Mouse (Mus musculus) neural tube, embryonic 12.5 days (tissue): ENCODE data around the gene Lrrn4. TPM values are rescaled to one million over a fixed set of nuclear protein-coding genes. Genes with fewer than 3 reads are reported as not detected.

Experiments
- ATAC-seq: fragments of 200-750 bp; cut with Nextera tagmentation; 2 replicates; pipeline ENCODE4 v1.8.0; 2017; ENCODE audit warnings: low read depth, mild to moderate bottlenecking, moderate TSS enrichment, moderate library complexity; ENCODE audit not compliant: low FRiP score
- H3K27ac ChIP-seq: fragments of 300-500 bp; sonication (generic); 2 replicates; pipeline ENCODE4 v1.5.1; 2016
- H3K27me3 ChIP-seq: fragments of 300-500 bp; sonication (generic); replicated peaks from 2 replicates; pipeline ENCODE4 v1.6.1; 2016; ENCODE audit warnings: mild to moderate bottlenecking
- H3K36me3 ChIP-seq: fragments of 300-500 bp; sonication (generic); 2 replicates; pipeline ENCODE4 v1.6.1; 2016; ENCODE audit warnings: mild to moderate bottlenecking
- H3K4me1 ChIP-seq: fragments of 300-500 bp; sonication (generic); 2 replicates; pipeline ENCODE4 v1.6.1; 2016
- H3K4me2 ChIP-seq: fragments of 300-500 bp; sonication (generic); replicated peaks from 2 replicates; pipeline ENCODE4 v1.6.1; 2016; ENCODE audit warnings: mild to moderate bottlenecking
- H3K4me3 ChIP-seq: fragments of 300-500 bp; sonication (generic); 2 replicates; pipeline ENCODE4 v1.5.1; 2016
- H3K9ac ChIP-seq: fragments of 300-500 bp; sonication (generic); 2 replicates; pipeline ENCODE4 v1.6.1; 2016; ENCODE audit warnings: mild to moderate bottlenecking
- H3K9me3 ChIP-seq: fragments of 300-500 bp; sonication (generic); 2 replicates; pipeline ENCODE4 v1.6.1; 2016; ENCODE audit warnings: mild to moderate bottlenecking
- WGBS: fragments of 180-500 bp; shearing (Covaris S2); methylation state at CpG from one replicate; pipeline ENCODE4 v1.1.7; 2016; 5-methylcytosine and 5-hydroxymethylcytosine counted together
- polyA plus RNA-seq: library from polyadenylated mRNA; unstranded; fragments of >200 nt; fragmentation: Nextera tagmentation; extraction: Ambion mirVana; gene quantifications from 2 replicates; pipeline ENCODE4 v1.2.1, GENCODE M21; 2016

Gene Lrrn4
- polyA plus RNA-seq, 1 experiment from 2014 or later, result 0.05 TPM

- Histone ChIP-seq H3K4me1 (no peaks in the 10 kb centered on the region), H3K9ac (no peak overlapping the region), H3K36me3 (no peaks in the 10 kb centered on the region), H3K27ac (no peak overlapping the region), H3K9me3 (no peaks in the 10 kb centered on the region), H3K4me2 (no peak overlapping the region), H3K27me3 (no peaks in the 10 kb centered on the region), H3K4me3 (no peak overlapping the region)
- WGBS, result 84% methylated on average over 1 of the region's 1 CpGs
- ATAC-seq, result no peak
Observed at GRCm38 (mm10) chr2:132900596-132900995, 19.9 kb upstream of the Lrrn4 start.

GRCm38 (mm10) chr2:132898211-132898610 is 17.5 kb upstream of the Lrrn4 start:
- Histone ChIP-seq H3K4me1 (no peaks in the 10 kb centered on the region), H3K27ac (no peak overlapping the region), H3K4me3 (no peak overlapping the region), H3K9me3 (no peaks in the 10 kb centered on the region), H3K4me2 (no peak overlapping the region), H3K9ac (no peak overlapping the region), H3K36me3 (no peaks in the 10 kb centered on the region), H3K27me3 (no peaks in the 10 kb centered on the region)
- 55% methylated on average over 1 of the region's 1 CpGs for WGBS
- no peak for ATAC-seq

- Histone ChIP-seq H3K36me3 (no peaks in the 10 kb centered on the region), H3K4me1 (no peaks in the 10 kb centered on the region), H3K27ac (no peak overlapping the region), H3K27me3 (no peaks in the 10 kb centered on the region), H3K9ac (no peak overlapping the region), H3K4me2 (no peak overlapping the region), H3K9me3 (no peaks in the 10 kb centered on the region), H3K4me3 (no peak overlapping the region)
- ATAC-seq, result no peak
- 87% methylated on average over 5 of the region's 5 CpGs for WGBS
Observed at GRCm38 (mm10) chr2:132893826-132894225, 13.1 kb upstream of the Lrrn4 start.

- no peak for ATAC-seq
- Histone ChIP-seq H3K4me2 (no peak overlapping the region), H3K4me3 (no peak overlapping the region), H3K9ac (no peak overlapping the region), H3K4me1 (0 out of 2 replicates have a peak, but pooled peaks cover 6% of the 10 kb centered on the region), H3K36me3 (no peaks in the 10 kb centered on the region), H3K9me3 (no peaks in the 10 kb centered on the region), H3K27ac (no peak overlapping the region), H3K27me3 (peaks cover 14% of the 10 kb centered on the region; the same call in 1 of the 2 replicates)
- whole genome bisulfite sequencing, result 90% methylated on average over 7 of the region's 7 CpGs
Observed at GRCm38 (mm10) chr2:132885312-132885711, 4.6 kb upstream of the Lrrn4 start.

- Histone ChIP-seq H3K27me3 (peaks cover 23% of the 10 kb centered on the region), H3K4me3 (no peak overlapping the region), H3K27ac (no peak overlapping the region), H3K36me3 (no peaks in the 10 kb centered on the region), H3K4me1 (peaks cover 13% of the 10 kb centered on the region), H3K9ac (no peak overlapping the region), H3K9me3 (no peaks in the 10 kb centered on the region), H3K4me2 (no peak overlapping the region)
- WGBS, result 81% methylated on average over 8 of the region's 8 CpGs
- no peak for ATAC-seq
Observed at GRCm38 (mm10) chr2:132884303-132884967, 3.7 kb upstream of the Lrrn4 start.

- no peak overlapping the region for H3K27ac ChIP-seq
- H3K9me3 ChIP-seq, result no peaks in the 10 kb centered on the region
- peak overlapping the region; percentile 97 for H3K4me2 ChIP-seq
- H3K4me1 ChIP-seq, result peaks cover 22% of the 10 kb centered on the region
- H3K27me3 ChIP-seq, result peaks cover 45% of the 10 kb centered on the region
- peak; percentile 75 for ATAC-seq
- no peaks in the 10 kb centered on the region for H3K36me3 ChIP-seq
- H3K4me3 ChIP-seq, result peak overlapping the region; percentile 51
- H3K9ac ChIP-seq, result peak overlapping the region; percentile 22; the same call in 1 of the 2 replicates
- WGBS, result under 1% methylated on average over 58 of the region's 58 CpGs
Observed at GRCm38 (mm10) chr2:132879261-132880044, 1.2 kb downstream of the Lrrn4 start.

GRCm38 (mm10) chr2:132876991-132877390 is 3.7 kb downstream of the Lrrn4 start:
- no peak overlapping the region for H3K9ac ChIP-seq
- H3K27me3 ChIP-seq, result peaks cover 45% of the 10 kb centered on the region
- no peaks in the 10 kb centered on the region for H3K36me3 ChIP-seq
- H3K27ac ChIP-seq, result no peak overlapping the region
- no peak overlapping the region for H3K4me3 ChIP-seq
- H3K4me1 ChIP-seq, result peaks cover 22% of the 10 kb centered on the region
- 77% methylated on average over 1 of the region's 1 CpGs for WGBS
- ATAC-seq, result no peak
- H3K4me2 ChIP-seq, result no peak overlapping the region
- H3K9me3 ChIP-seq, result no peaks in the 10 kb centered on the region

- Histone ChIP-seq H3K4me2 (no peak overlapping the region), H3K9ac (no peak overlapping the region), H3K27me3 (peaks cover 16% of the 10 kb centered on the region), H3K36me3 (no peaks in the 10 kb centered on the region), H3K4me3 (no peak overlapping the region), H3K27ac (no peak overlapping the region), H3K9me3 (no peaks in the 10 kb centered on the region), H3K4me1 (peaks cover 2% of the 10 kb centered on the region; the same call in 1 of the 2 replicates)
- 92% methylated on average over 10 of the region's 10 CpGs for WGBS
- ATAC-seq, result no peak
Observed at GRCm38 (mm10) chr2:132873657-132874326, 6.9 kb downstream of the Lrrn4 start.

GRCm38 (mm10) chr2:132871663-132872062 is 9.0 kb downstream of the Lrrn4 start:
- peaks cover 5% of the 10 kb centered on the region; the same call in 1 of the 2 replicates for H3K27me3 ChIP-seq
- ATAC-seq, result no peak
- no peaks in the 10 kb centered on the region for H3K4me1 ChIP-seq
- H3K9ac ChIP-seq, result no peak overlapping the region
- peaks cover 6% of the 10 kb centered on the region for H3K36me3 ChIP-seq
- no peaks in the 10 kb centered on the region for H3K9me3 ChIP-seq
- no peak overlapping the region for H3K27ac ChIP-seq
- H3K4me2 ChIP-seq, result no peak overlapping the region
- 69% methylated on average over 3 of the region's 3 CpGs for WGBS
- no peak overlapping the region for H3K4me3 ChIP-seq

GRCm38 (mm10) chr2:132870286-132870685 is 10.4 kb downstream of the Lrrn4 start:
- Histone ChIP-seq H3K9me3 (no peaks in the 10 kb centered on the region), H3K36me3 (peaks cover 13% of the 10 kb centered on the region), H3K4me3 (no peak overlapping the region), H3K4me1 (no peaks in the 10 kb centered on the region), H3K27ac (no peak overlapping the region), H3K9ac (no peak overlapping the region), H3K27me3 (peaks cover 4% of the 10 kb centered on the region; the same call in 1 of the 2 replicates), H3K4me2 (no peak overlapping the region)
- 76% methylated on average over 4 of the region's 4 CpGs for WGBS
- ATAC-seq, result no peak

GRCm38 (mm10) chr2:132869682-132870081 is 11.0 kb downstream of the Lrrn4 start:
- ATAC-seq, result no peak

GRCm38 (mm10) chr2:132867521-132867920 is 13.2 kb downstream of the Lrrn4 start:
- no peak for ATAC-seq
- Histone ChIP-seq H3K36me3 (peaks cover 25% of the 10 kb centered on the region), H3K4me3 (no peak overlapping the region), H3K4me1 (no peaks in the 10 kb centered on the region), H3K9ac (no peak overlapping the region), H3K27me3 (no peaks in the 10 kb centered on the region), H3K4me2 (no peak overlapping the region), H3K27ac (no peak overlapping the region), H3K9me3 (no peaks in the 10 kb centered on the region)
- 80% methylated on average over 5 of the region's 5 CpGs for WGBS

More at GRCm38 (mm10) chr2:132869682-132870081, 11.0 kb downstream of the Lrrn4 start:
- H3K9ac ChIP-seq, result no peak overlapping the region
- no peaks in the 10 kb centered on the region for H3K4me1 ChIP-seq
- peaks cover 15% of the 10 kb centered on the region for H3K36me3 ChIP-seq
- H3K27me3 ChIP-seq, result no peaks in the 10 kb centered on the region
- WGBS, result 88% methylated on average over 5 of the region's 5 CpGs
- H3K9me3 ChIP-seq, result no peaks in the 10 kb centered on the region
- H3K27ac ChIP-seq, result no peak overlapping the region
- no peak overlapping the region for H3K4me3 ChIP-seq
- H3K4me2 ChIP-seq, result no peak overlapping the region
